Mouse (Mus musculus): ENCODE measurements around the gene Arl13a. TPM values are rescaled to one million over a fixed set of nuclear protein-coding genes. Genes with fewer than 3 reads are reported as not detected.

The Arl13a gene
- not detected in 2 replicates for polyA plus RNA-seq (2012; rRNA removed; ENCODE audit: low replicate concordance)

DNA sequence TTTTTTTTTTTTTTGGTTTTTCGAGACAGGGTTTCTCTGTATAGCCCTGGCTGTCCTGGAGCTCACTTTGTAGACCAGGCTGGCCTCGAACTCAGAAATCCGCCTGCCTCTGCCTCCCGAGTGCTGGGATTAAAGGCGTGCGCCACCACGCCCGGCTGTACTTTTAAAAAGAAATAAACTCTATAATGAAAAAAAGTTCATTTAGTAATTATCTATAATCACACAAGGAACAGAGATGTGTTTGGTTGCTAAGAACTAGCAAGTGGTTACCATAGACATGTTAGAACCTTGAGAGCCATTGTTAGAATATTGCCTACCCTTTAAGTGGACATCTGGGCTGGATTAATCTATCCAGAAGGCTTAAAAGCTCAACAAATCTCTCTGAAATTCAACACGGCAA is at the start of gene Arl13a:
Arl13a (plus strand) TSS at position 301 of the 400 bp plus-strand sequence.

DNA sequence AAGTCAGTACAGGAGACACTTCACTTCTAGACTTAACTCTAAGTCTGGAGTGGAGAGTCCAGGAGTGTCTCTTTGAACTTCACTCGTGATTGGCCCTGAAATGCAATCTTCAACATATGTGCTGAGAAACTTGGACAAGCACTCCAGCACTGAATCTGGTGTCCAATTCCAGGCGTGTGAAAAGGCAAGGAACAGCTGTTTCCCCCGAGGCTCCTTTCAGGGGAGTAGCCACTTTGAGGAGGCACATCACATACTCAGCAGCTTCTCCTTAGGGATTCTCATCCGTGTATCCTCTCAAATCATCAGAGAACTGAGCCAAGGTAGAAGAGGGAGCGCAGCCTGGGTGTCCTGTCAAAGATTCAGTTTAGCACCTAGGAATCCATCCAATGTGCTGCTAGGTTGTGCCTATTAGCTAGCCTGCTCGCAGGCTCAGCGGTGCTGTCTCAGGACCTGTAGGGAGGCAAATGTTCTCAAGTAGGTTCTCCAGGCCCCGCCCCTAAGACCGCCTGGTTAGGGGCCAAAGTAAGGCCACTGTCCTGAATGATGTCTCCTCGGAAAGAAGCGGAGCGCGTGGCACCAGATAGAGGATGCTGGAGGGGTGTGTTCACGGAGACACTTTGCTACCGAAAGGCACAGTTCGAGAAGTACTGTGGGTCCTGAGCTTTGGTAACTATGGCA is 25.1 kb upstream of the Arl13a start, which contains the start of gene Xkrx:
Xkrx (minus strand) TSS at position 34 of the 678 bp plus-strand sequence.

DNA sequence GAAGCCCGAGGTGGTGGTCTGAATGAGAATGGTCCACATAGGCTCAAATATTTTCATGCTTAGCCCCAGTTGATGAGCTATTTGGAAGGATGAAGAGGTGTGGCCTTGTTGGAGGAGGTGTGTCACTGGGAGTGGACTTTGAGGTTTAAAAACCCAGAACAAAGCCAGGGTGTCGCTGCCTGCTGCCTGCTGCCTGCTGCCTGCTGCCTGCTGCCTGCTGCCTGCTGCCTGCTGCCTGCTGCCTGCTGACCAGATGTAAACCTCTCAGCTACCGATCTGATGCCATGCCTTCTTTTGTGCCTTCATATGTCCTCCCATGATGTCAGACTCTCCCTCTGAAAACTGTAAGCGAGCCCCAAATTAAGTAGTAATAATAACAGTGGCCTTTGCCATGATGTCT is 34.6 kb downstream of the Arl13a start, which contains the start of gene Nox1:
Nox1 (minus strand) TSS at position 101 of the 400 bp plus-strand sequence.

Other genes with a start within 250 kb of the Arl13a start
- 0.55 and 1.3 TPM in 2 replicates for gene Sytl4, start 205.7 kb upstream of the Arl13a start, polyA plus RNA-seq (2012; rRNA removed; ENCODE audit: low replicate concordance)
- 9.7 and 14.6 TPM in 2 replicates for gene Cstf2, start 128.3 kb upstream of the Arl13a start, polyA plus RNA-seq (2012; rRNA removed; ENCODE audit: low replicate concordance)
- gene Xkrx, start 25.4 kb upstream of the Arl13a start, polyA plus RNA-seq (2012; rRNA removed; ENCODE audit: low replicate concordance): 3.9 and 5.2 TPM in 2 replicates
- gene Nox1, start 34.5 kb downstream of the Arl13a start, polyA plus RNA-seq (2012; rRNA removed; ENCODE audit: low replicate concordance): 0.11 TPM in 1 of 2 replicates, not detected in the other
- 5.6 and 14.2 TPM in 2 replicates for gene Trmt2b, start 89.5 kb downstream of the Arl13a start, polyA plus RNA-seq (2012; rRNA removed; ENCODE audit: low replicate concordance)
- gene Tmem35a, start 107.7 kb downstream of the Arl13a start, polyA plus RNA-seq (2012; rRNA removed; ENCODE audit: low replicate concordance): 0.39 and 0.63 TPM in 2 replicates
- gene Cenpi, start 120.6 kb downstream of the Arl13a start, polyA plus RNA-seq (2012; rRNA removed; ENCODE audit: low replicate concordance): 0.17 and 0.42 TPM in 2 replicates
- 3.5 and 9.2 TPM in 2 replicates for gene Drp2, start 217.1 kb downstream of the Arl13a start, polyA plus RNA-seq (2012; rRNA removed; ENCODE audit: low replicate concordance)